Mouse (Mus musculus) heart, adult 18-20 months (tissue): ENCODE data around the gene Pars2. TPM values are rescaled to one million over a fixed set of nuclear protein-coding genes. Genes with fewer than 3 reads are reported as not detected.

ENCODE experiments used
- DNase-seq, 2 experiments: peaks; one replicate each; pipeline ENCODE4 v3.0.0; 2021 to 2022; ENCODE audit warnings: mixed read lengths in 1 of 2
- long read RNA-seq, 2 experiments: library from polyadenylated mRNA; stranded (forward); transcript quantifications; one replicate each; pipeline ENCODE4 v2.0.0; 2021
- total RNA-seq, 2 experiments: library from RNA; stranded (reverse); gene quantifications; 2 replicates each; pipeline ENCODE4 v1.2.3; 2021

The Pars2 gene
- 1 to 10 TPM; 4.8 to 4.9 TPM for total RNA-seq
- long read RNA-seq, experiment 1, partial matches to known transcripts: 0 of 9 reads
- long read RNA-seq, experiment 1, other reads (novel, unspliced or antisense): 3 of 9 reads
- long read RNA-seq, experiment 2, partial matches to known transcripts: 0 of 3 reads
- long read RNA-seq, experiment 2, other reads (novel, unspliced or antisense): 0 of 3 reads

DNA sequence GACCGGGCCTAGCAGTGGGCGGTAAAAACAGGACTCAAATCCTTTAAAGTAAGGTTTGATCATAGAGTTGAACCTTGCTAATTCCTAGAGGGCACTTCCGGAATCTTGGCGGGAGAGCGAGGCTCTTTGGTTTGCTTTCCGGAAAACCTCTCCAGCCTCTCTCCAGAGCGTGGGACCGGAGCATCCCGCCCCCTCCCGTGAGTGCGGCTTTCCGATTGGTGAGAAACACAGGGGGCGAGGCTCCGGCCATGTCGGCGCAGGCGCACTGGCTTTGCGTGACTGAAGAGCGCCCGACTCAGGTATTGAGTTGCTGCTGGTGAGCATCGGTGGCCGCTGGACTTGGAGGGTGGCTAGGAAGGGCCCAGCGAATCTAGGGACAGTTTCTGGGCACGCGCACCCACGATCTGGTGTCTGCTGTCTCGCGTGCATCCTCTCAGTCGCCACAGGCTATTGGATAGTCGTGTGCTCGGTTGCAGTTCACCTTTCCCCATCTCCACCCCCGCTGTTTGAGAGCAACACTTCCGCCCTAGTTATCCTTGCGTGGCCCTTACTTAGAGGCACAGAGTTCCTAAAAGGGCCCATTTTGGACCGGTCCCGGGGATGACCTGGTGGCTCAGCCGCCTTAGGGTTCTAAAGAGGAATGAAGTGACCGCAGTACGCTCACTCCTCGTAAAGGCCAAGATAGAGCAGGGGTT, at the start of gene Pars2:
Gene Pars2 (plus strand): TSS at position 237 of the 695 bp plus-strand sequence.
- DNase-seq: peak; percentile 97

GRCm38 (mm10) chr4:106606639-106607554, 44.0 kb upstream of the Pars2 start:
- no peak for DNase-seq

- no peak for DNase-seq
These were observed 43.0 kb upstream of the Pars2 start for GRCm38 (mm10) chr4:106607905-106608304.

- DNase-seq: no peak
These were observed 37.8 kb upstream of the Pars2 start for GRCm38 (mm10) chr4:106613105-106613504.

DNA sequence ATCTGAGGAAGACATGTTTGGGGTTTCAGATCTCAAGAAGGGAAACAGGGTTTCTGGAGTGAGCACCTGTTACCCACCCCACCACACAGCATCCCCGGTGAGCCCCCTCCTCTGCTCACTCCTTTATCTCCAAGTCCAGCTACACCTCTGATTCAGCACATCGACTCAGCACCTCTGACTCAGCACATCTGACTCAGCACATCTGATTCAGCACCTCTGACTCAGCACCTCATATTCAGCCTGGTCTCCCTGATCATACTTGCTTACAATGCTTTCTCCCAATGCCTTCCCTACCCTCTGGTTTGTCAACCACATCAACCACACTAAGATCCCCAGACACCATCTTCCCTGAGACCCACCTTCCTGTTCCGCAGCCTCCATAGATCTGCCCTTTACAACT, 37.3 kb upstream of the Pars2 start:
- DNase-seq: no peak

- peak; percentile 25 to 70 for DNase-seq
These were observed 36.6 kb upstream of the Pars2 start for GRCm38 (mm10) chr4:106614180-106614797.

GRCm38 (mm10) chr4:106614881-106615280, 36.0 kb upstream of the Pars2 start:
- no peak for DNase-seq

DNA sequence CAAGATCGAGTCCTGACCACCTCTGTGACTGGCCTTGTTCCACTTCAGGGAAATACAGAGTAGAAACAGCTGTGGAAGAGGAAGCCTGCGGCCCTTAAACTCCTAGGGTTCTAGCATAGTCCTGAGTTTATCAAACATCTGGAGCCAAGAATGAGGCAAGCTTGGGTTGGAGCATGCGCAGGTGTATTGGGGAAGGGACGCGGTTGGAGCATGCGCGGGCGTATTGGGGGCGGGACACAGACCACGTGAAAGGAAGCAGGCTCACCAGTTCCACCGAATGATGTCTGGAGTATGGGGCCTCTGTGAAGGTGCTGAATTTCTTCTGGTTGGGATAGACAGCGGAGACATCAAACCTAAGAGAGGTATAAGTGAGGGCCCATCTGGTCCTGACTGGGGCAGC, 35.2 kb upstream of the Pars2 start:
- no peak for DNase-seq

DNA sequence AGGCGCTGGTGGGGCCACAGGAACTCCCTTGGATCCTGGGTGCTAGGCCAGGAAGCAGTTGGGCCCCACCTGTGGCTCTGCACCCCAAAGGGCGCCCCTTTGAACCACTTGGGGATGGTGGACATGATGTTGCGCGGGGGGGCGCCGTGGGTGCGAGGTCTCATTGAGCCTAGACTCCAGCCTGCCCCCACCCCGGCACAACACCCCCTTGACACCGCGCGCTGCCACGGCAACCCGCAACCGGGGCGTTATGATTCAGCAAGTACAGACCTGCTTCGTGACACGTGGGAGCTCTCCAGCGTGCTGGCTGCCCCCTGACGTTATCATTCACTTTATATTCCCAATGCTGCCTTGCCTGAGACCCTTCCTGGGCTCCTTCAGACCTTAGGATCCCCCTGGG, 33.8 kb upstream of the Pars2 start, which contains the start of gene Lexm:
Gene Lexm (minus strand): TSS at position 186 of the 400 bp plus-strand sequence.
- no peak for DNase-seq

- DNase-seq: no peak
These were observed 32.0 kb upstream of the Pars2 start for GRCm38 (mm10) chr4:106618898-106619297.

GRCm38 (mm10) chr4:106621428-106621827, 29.4 kb upstream of the Pars2 start:
- no peak for DNase-seq

DNA sequence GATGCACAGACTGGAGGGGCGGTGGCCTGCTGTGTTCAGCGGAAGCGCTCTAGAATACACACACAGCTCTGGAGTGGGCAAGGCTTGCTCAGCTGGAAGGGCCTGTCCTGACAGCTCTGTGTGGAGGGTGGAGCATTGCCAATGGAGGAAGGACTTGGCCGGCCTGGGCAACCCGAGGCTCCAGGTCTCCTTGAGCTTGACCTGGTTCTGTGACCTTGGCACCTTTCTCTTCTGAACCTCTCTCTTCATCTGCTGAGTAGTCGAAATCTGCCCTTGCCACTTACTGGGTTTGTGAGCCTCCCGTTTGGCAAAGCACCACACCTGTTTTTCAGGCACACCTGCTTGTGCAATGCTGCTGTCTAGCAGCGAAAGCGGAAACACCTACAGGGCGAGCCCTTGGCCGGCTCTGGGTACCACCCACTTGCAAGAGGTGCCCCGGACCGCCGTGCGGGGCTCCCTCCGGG, 28.8 kb upstream of the Pars2 start, which contains the start of gene Ttc22:
Gene Ttc22 (plus strand): TSS at position 403 of the 464 bp plus-strand sequence.
- peak in 1 of 2 experiments; percentile 20 for DNase-seq

DNA sequence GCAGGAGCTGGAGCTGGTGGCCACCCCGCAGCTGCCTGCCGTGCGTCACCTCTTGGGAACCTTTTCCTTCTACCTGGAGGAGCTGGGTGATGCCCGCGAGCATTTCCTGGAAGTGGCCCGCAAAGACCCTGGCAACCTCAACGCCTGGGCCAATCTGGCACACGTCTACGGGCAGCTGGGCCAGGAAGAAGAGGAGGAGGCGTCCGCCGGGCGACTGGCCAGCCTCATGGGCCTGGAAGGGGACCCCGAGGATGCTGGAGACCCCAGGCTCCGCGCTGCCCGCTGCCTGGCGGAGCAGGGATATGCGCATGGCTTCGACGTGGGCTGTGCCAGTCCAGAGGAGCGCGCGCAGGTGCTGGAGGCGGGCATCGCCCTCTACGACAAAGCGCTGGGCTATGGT, 28.2 kb upstream of the Pars2 start:
- DNase-seq: no peak

DNA sequence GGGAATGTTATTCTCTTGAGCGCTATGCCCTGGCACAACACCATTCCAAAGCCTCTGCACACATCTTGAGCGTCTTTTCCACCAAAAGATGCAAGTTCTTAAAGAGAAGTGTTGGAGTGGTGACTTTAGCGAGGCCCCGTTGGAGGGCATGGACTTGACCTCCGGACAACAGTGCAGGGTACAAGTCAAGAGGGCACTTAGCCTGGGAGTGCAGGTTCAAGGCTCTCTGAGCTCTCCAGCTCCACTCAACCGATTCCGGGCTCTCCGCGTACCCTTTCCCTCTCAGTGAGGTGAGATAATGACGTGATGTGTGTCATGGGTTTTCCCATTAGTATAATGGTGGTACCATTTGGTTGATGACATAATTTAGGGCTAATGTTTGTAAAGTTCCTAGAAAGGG, 26.6 kb upstream of the Pars2 start:
- no peak for DNase-seq

DNA sequence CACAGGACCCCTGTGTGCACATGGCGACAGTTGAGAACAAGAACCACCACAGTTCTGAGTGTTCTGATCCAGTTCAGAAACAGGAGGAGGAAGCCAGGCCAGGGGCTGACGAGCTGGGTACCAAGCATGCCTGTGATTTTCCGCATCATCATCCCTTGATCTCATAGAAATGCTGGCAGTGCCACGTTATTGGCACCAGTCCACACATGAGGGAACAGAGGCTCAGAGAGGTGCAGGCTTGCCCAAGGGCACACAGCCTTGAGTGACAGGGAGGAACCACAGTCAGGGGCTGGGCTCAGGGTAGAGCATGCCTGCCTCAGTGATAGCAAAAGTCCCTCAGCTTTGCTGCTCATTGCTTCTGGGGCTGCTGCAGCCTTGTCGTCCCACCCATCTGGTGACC, 23.1 kb upstream of the Pars2 start:
- no peak for DNase-seq

GRCm38 (mm10) chr4:106628650-106629360, 22.1 kb upstream of the Pars2 start:
- no peak for DNase-seq

DNA sequence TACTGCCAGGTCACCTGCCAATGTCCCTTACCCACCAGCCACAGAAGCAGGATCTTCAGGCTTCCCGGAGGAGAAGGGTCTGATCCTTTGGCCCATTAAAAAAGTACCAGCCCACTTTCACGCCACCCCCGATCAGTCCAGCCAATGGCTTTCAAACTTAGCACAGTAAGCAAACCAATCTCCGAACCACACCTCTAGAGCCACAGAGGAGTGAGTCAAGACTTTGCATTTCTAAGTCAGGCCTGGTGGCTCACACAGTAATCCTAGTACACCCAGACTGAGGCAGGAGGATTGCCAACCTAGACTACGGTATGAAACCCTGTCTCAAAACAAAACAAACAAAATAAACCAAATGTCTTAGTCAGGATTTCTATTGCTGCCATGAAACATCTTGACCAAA, 21.5 kb upstream of the Pars2 start:
- no peak for DNase-seq

GRCm38 (mm10) chr4:106630333-106631220, 20.3 kb upstream of the Pars2 start:
- DNase-seq: peak; percentile 26 to 79

DNA sequence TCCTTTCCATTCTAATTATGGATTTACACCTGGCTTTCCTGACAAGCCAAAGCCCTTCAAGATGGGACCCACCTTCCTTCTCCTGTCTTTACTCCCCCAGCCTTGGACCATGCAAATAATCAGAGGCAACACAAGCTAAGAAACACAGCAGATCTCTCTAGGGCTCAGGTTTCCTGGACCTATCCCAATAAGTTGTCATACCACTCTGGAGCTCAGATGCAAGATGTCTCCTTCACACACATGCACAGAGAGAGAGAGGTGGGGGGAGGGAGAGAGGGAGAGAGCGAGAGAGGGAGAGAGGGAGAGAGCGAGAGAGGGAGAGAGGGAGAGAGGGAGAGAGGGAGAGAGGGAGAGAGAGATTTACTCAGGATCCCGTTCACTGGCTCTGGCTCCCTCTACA, 18.6 kb upstream of the Pars2 start:
- DNase-seq: no peak

GRCm38 (mm10) chr4:106633281-106634085, 17.4 kb upstream of the Pars2 start:
- DNase-seq: no peak
